Mouse (Mus musculus) frontal cortex, postnatal 36 days (tissue): ENCODE results near the gene Ptpn14.

Experiments used
- DNase-seq, 2 experiments: peaks; one replicate each; pipeline ENCODE4 v3.0.0; 2022; ENCODE audit warnings: low spot score in 2 of 2

Gene Ptpn14

DNA sequence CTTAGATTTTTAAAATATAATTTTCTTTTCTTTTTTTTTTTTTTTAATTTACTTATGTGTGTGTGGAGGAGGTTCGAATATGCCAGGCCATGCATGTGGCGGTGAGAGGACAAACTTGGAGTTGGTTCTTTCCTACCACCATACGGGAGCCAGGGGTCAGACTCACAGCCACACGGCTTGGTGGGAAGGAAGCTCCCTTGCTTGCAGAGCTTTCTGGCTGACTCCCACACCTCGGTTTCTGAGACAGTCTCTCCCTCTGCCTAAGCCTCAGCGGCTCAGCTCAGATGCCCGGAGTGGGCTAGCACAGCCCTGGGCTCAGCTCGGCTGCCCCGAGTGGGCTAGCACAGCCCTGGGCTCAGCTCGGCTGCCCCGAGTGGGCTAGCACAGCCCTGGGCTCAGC is 10.5 kb upstream of the Ptpn14 start:
- no peak for DNase-seq

DNA sequence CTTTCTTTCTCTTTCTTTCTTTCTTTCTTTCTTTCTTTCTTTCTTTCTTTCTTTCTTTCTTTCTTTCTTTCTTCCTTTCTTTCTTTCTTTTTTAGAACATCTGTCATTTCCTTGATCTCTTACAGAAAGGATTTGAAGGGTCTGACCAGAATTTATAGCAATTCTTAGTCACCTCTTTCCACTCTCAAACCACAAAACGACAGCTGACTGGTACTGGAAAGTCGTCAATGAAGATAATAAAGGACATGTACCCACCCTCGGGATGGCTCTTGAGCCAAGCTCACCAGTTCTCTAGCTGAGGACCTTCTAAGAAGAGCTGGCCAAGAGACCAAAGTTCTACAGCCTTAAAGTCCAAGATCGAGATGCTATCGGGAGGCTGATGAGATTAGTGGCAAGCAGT is 9.5 kb upstream of the Ptpn14 start:
- no peak for DNase-seq

DNA sequence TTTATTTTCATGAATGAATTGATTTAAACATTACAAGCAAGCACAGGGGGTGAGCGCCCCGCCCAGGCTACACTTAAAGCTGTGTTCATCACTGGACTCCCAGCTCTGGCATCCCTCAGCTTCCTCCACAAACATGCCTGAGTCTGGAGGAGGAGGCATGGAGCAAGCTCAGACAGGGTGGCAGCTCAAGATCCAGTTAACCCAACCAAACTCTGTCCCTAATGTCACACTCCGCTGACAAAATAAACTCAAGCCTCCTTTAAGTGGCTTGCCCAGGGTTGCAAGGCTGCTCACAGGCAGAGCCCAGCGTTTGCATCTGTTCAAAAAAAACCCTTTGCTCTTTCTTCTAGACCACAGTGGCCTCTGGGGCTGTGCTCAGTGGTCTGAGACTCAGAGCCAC is 1.9 kb upstream of the Ptpn14 start:
- DNase-seq, result no peak

DNA sequence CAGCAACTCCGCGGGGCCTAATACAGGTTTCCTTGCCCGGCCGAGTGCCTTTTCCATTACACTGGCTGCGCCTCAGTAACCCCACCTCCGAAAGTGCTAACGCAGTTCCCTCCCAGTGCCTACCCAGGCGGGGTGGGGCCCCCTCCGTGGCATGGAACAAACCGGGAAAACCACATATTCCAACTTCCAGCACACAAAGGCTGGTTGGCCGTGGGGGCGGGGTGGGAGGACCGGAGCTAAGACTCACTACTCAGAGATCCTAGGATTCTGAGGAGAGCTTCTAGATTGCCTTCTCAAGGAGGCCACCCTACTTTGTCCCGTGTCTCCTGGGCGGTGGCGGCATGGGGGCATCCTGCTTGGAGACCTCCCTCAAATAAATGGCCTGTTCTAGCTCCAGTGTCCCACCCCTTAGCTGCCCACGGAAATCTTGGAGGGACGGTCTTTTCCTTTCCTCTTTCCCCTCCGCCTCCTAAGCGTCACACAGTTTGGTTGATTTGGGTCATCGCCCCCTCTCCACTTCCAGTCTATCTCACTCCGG is 653 bp upstream of the Ptpn14 start:
- DNase-seq, result no peak

DNA sequence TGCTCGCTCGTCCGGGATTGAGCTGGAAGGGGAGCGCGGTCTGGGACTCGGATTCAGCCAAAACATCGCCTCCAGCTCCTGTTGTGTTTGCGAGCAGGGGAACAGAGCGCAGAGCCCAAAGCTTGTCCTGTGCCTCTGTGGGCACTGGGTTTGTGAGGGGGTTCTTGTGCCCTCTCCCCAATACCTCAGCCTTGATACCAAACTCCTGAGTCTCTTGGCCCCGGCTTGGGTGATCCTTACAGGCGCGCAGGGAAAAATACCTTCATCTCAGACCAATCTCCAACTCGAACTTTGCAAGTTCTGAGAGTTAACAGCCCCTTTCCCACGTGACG is 682 bp downstream of the Ptpn14 start:
- DNase-seq, result no peak

DNA sequence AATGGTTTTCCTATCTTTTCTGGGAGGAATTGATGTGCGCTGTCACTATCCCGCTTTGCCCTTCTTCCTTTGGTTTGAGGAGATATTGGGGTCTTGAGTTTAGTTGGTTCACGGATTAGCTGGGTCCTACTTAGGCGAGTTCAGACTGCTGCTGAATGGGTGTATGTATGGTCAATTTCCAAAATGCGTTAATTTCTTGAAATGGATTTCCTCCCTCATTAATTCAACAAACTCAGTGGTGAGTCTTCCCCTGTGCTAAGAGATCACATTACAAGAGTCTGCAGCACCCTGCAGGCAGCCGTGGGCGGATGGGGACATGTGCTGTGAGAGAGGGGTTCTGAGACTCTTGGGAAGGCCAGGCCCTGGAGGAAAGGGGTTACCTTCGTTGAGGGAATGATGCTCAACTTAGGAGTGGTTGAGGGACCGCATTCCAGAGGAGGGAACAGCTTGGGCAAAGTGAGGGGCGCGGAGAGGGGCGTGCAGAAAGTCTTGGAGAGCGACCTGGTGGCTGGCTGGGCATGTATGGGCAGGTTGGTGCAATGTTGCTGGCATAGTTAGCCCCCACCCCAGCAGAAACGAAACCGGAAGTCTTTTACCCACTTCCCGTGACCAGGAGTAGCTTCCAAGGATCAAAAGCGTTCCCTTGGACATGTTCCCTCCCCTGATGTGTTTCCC is 1.2 kb downstream of the Ptpn14 start:
- no peak for DNase-seq

DNA sequence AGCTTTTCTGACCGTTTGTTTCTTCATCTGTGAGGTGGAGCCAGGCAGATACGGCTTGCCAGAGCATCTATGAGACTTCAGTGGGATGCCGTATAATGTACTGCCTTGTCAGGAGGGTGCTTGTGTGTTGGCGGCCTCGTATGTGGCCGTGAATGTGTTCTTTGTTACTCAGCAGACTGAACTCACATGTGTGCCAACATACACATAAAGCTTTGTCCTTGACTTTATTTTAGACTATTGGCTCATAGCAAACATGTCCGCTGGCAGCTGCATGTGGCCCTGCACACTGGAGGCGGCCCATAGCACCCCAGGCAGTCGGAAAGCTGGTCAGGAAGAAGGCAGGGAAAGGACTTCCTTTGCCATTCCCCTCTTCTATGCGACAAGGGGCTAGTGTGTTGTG is 3.6 kb downstream of the Ptpn14 start:
- DNase-seq, result no peak

DNA sequence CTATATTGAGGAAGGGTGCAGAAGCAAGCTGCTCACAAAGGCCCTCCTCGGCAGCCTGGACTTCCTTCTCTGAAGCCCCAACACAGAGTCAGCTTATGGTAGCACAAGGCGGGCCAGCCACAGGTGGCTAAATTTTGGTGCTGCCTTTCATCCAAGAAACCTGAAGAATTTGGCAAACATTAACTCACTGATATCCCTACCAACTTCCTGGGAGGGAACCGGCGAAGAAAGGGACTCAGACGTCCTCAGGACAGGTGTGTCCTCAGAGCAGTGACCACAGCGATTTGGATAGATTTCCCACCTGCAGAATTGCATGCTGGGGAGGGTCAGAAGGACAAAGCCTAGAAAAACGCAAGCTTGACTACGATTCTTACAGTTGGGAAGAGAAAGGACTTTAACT is 4.1 kb downstream of the Ptpn14 start:
- DNase-seq, result no peak

DNA sequence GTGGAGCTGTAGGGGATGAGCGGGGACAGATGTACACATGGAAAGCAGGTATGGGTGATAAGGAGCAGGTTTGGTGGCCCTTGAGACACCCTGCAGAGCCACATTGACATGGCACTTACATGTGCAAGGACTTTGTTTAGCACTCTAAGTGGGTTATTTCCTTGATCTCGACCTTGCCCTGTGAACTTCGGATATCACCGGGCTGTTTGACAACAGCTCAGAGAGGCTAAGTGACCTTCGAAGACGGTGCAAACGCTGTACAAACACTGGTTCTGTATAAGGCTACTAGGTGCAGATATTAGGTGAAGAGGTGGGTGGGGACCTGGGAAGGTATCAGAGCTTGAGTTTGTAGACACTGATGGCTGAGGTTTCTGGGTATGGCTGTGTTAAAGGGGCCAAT is 12.0 kb downstream of the Ptpn14 start:
- no peak for DNase-seq

DNA sequence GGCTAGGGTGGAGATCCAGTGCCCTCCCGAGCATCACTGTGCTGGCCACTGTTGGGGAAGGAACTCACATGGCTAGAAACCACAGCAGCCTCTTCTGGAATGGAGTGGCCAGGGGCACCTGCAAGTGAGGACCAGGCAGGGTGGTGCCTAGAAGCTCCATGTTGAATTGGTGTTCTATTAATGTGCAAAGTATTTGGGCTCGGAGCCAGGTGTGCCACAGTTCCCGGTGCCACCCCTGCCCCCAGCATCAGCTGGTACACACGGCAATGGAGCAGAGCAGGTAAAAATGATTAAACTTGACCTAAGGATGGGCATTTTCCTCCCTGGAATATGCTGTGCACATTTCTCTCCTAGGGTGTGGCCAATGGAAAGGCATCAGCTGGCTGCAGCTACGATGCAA is 14.0 kb downstream of the Ptpn14 start:
- no peak for DNase-seq

DNA sequence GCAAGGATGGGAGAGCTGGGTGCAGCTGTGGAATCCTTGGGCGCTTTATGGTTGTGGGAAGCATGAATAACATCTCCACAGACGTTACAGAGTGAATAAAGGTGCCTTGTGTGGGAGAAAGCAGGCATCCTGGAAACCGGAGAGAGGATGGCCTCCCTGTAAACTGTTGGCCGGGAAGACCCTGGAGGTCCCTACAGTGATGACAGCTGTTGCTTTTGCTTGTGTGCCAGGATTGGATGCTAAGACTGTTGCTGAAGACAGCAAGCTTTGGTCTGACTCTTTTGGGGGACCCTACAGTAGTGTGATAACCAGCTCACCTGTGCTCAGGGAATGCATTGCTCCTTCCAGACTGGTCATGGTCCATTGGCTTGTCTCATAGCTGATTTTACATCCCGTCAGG is 15.1 kb downstream of the Ptpn14 start:
- no peak for DNase-seq

DNA sequence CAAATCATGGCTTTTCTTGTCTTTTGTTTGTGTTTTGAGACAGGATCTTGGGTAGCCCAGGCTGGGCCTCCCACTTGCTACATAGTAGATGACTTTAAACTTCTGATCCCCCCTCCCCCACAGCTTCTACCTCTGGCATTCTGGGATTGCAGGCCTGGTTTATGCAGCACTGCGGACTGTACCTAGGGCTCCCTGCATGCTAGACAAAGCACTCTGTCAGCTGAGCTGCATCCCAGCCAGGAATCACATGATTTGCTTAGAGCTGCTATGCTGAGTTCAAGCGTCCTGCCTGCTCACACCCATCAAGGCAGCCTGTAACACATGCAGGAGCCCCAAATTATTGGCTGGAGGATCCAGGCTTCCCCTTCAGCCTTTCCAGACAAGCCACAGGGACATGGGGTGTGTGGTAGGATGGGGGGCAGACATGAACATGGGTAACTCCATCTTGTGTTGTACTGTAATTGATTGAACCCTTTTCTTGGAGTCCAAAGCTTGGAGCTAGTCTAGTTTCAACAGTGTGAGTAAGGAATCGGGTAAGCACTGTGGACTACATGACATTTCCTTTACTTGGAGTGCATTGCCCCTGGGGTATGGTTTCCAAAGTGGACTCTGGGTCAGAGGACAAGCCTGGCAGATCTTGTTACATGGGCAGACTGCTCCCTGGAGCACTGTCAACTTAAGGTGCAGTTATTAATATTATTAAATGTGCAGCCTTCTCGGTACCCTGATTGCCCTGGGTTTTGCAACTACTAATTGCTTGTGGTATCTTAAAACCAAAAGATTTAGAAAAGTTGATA is 17.0 kb downstream of the Ptpn14 start:
- DNase-seq, result no peak

DNA sequence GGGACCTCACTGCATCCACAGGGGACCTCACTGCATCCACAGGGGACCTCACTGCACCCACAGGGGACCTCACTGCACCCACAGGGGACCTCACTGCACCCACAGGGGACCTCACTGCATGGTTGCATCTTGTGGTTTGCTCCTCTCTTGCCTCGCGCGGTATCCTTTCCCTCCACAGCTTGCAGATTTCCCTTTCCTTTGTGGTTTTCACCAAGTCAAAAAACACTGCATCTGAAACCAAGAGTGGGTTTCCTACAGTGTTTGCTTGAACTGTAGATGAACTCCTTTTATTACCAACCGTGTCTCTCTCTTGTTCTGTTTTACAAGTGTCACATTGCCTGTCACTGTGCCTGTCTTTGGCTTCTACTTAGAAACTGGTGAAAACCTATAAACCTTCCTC is 18.5 kb downstream of the Ptpn14 start:
- no peak for DNase-seq

DNA sequence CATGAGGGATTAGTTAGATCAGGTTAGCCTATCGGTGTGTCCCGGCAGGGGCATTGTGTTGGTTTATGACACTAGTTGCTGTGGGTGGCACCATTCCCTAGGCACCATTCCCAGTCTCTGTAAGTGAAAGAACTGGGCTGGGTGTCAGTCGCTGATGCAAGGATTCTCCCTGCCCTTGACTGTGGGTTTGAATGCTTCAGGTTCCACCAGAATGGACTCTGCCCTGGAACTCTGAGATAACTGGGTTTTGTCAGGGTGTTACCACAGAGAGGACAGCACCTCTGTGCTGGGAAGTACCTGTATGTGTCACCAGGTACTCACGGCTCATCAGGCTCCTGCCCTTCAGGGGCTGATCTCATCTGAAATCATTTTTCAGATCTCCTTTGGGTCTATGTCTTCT is 21.7 kb downstream of the Ptpn14 start:
- no peak for DNase-seq

DNA sequence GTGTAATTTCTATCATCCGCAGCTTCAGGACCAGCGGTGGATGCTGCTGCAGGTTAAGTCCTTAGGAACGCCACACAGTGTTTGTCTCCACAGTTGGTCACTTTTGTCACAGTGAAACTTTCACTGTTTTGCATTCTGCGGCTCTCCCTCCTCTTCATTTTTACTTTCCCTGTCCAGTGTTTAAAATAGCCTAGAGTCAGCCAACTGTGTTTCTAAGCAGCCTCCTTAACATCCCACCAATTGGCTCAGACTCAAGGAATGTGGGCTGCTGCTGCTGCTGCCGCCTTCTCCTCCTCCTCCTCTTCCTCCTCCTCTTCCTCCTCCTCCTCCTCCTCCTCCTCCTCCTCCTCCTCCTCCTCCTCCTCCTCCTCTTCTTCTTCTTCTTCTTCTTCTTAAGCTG is 22.2 kb downstream of the Ptpn14 start:
- DNase-seq, result no peak

DNA sequence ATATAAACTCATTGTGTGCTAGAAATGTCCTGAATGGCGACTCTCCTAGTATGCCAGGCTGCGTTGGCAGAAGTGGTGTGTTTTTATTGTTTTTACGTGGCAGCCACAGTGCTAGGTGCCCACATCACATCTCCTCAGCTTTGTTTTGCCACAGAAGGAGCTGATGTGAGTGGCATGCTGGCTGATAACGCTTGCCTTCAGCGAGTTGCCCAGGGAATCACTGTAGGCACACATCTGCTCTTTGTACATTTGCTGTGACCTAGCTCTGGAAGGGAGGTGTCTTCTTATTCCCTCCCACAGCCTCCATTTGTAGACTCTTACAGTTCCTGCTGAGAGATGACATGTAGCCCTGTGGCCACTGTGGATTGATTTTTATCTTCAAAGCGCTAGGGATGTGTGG is 24.2 kb downstream of the Ptpn14 start:
- DNase-seq, result no peak

DNA sequence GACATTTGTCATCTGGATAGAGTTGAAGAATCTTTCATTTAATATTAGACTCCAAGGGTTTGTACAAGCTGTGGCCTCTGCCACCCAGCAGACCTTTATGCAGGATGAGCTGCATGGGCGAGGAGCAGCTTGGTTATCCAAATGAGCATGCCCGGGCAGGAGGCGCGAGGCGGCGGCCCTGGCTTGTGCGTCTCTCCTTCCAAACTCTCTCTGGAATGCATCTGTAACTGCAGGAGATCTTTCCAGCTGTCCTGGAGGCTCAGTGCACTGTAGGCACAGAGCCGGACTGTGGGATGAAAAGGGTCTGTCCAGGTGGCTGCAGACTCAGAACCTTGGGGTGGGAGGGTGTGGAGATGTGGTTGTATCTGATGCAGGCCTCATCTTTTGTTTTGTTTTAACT is 27.0 kb downstream of the Ptpn14 start:
- no peak for DNase-seq

DNA sequence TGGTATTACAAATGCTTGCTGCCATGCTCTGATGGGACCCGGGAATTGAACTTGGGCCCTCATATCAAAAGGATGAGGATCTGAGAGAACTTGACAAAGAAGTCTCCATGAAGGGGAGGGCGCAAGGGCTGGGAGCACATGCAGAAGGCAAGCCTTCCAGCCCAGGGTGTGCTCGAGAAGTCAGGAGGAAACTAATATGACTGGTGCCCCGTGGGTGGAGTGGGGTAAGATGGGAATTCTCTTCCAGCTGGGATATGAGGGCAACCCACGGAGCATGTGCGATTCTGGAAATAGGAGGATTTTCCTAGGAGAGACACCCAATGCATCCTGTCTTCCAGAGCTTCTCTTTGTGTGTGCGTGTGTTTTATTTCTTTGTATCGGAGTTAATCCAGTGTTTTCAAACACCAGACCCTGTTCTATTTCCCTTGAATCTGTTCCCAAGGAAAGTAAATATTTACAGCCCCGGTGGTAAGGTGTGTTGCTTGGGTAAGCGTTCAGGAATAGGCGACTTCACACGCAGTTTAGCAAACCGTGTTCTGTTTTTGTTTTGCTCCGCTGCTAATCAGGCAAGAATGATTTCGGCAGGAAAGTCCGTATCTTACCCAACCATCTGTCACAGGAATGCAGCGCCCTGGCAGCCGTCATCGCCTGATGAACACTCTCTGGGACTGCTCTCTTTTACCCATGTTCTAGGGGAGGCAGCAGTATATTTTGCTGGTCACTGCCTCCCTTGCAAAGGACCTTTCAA is 28.4 kb downstream of the Ptpn14 start:
- no peak for DNase-seq

DNA sequence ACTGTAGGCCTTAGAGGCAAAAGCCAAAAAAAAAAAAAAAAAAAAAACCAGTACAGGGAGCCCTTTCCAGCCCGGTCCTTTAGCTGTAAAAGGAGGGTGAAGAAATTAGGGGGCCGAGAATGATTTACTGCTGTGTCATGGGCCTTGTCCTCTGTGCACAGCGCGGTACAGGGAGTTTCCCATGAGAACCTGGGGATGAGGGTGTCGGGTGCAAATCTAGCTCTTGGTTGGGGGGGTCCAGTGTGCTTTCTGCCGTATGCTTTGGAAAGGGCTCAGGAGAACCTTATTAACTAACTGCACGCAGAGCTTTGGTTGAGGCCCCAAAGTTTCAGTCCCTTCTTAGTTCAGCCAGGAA is 29.0 kb downstream of the Ptpn14 start:
- DNase-seq, result no peak

DNA sequence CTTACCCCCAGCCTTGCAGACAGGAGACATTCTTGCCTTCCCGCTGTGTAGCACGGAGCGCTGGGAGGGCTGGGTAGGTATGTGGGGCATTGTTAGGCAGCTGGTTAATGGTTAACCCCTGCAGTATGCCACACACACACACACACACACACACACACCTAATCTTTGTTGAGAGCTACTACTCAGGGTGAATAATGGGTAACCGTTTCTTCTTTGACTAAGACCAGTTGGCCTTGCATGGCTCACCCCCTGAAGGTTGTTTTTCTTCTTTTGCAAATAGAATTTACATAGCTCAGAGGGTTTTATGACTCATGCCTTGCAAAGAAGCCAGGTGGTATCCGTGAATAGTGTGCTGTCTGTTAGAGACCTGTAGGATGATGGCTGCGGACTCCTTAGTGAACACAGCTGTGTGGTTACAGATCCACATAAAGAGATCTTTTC is 33.5 kb downstream of the Ptpn14 start:
- no peak for DNase-seq

DNA sequence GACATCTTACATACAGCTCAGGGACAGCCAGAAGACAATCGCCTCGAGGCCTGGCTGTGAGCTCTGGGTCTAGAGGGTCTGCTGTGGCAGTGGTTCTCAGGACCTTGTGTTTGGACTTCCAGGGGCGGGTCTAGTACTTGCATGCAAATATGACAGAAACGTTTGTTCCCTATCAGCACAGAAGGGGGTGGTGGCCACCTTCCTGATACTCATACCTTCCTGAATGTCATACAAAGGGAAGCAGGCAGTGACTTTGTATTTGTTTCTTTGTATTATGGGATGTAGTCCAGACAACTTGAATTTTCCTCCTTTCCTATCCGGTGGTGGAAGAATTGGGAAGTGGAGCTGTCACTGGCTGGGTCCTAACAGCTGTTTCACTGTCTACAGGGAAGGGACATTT is 36.2 kb downstream of the Ptpn14 start:
- DNase-seq, result no peak

DNA sequence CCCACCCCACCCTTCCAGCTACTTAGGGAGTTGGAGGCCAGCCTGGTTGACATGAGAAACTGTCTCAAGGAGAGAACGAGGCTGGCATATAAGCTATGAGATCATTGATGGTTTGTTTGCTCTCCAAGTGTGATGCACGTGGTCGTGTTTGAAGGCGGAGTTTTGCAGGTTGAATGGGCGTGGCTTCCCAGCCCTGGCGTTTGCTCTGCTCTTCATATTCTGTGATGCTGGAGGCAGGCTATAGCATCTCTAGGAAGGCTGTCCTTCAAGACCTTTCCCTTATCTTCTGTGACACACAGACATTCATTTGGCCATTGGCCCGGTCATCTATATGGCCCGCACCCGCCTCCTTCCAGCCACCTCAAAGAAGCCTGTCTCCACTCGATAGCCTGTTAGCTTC is 39.1 kb downstream of the Ptpn14 start:
- DNase-seq, result no peak

DNA sequence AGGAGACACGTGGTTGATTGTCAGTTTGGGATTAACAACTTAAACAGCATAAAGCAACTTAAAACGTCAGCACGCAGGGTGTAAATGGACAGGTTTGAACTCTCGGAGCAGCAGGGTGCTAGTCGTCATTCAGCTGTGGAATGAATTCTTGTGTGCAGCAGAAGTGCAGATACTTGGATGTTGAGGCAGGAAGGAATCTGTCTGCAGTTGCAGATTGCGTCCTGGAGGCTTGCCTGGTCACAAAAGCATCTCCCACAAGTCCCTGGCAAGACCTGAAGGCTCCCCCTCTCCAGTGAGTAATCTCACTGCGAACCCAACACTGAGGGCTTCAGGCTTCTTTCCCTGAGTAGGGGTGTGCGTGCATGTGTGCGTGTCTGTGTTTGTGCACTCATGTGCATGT is 39.8 kb downstream of the Ptpn14 start:
- no peak for DNase-seq
